Mouse (Mus musculus) A20 (cell line): ENCODE measurements at regions not wholly inside any gene's neighbourhood (a gene's known extent, or its start where the extent isn't known, plus 50 kb on each side); places are given as distances from the start of the nearest gene placed in this dataset.
"Not testable (repeated sequence)": the region's sequence is repeated elsewhere in the genome, so short reads cannot be mapped to it uniquely, and the experiment has no call there.

Experiments used
- DNase-seq: peaks from one replicate; pipeline ENCODE4 v3.0.0-alpha.2; 2011; ENCODE audit warnings: low read depth, low spot score

GRCm38 (mm10) chrX:135112109-135112508 lies 65.3 kb downstream of the Gm15023 start:
- not testable (repeated sequence) for DNase-seq

DNA sequence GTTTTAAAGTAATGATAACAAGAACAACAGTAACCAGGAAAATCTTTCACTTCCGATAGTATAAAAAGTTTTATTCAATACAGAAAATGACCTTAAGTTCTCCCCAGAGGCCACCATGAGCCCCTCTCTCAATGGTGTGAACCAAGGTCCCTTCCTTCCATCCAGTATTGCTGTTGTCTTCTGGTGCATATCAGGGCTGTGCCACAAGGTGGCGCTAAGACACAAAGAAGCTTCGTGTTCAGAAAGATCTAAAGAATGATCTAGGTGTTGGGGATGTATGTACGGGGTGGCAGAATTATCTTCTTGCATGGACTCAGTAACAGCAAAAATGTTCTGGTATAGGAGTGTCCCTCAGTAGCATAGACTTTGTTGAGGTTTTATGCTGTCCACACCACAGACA lies 66.6 kb downstream of the Gm15023 start:
- peak; percentile 41 for DNase-seq

- no peak for DNase-seq
Measured at GRCm38 (mm10) chrX:135101594-135101993, 75.8 kb downstream of the Gm15023 start.

- DNase-seq = no peak
Measured at GRCm38 (mm10) chrX:135098101-135098500, 79.3 kb downstream of the Gm15023 start.

GRCm38 (mm10) chrX:135096206-135096605 lies 81.2 kb downstream of the Gm15023 start:
- no peak for DNase-seq

- peak; percentile 15 for DNase-seq
Measured at GRCm38 (mm10) chrX:135091074-135091473, 82.1 kb upstream of the Zmat1 start.

- peak; percentile 3 for DNase-seq
Measured at GRCm38 (mm10) chrX:135087068-135087579, 78.1 kb upstream of the Zmat1 start.

GRCm38 (mm10) chrX:135086564-135086963 lies 77.6 kb upstream of the Zmat1 start:
- DNase-seq = not testable (repeated sequence)

GRCm38 (mm10) chrX:135085770-135086553 lies 77.0 kb upstream of the Zmat1 start:
- DNase-seq = not testable (repeated sequence)

- no peak for DNase-seq
Measured at GRCm38 (mm10) chrX:135080380-135081158, 71.6 kb upstream of the Zmat1 start.

GRCm38 (mm10) chrX:135079388-135079787 lies 70.4 kb upstream of the Zmat1 start:
- no peak for DNase-seq

- no peak for DNase-seq
Measured at GRCm38 (mm10) chrX:135075903-135076302, 66.9 kb upstream of the Zmat1 start.

DNA sequence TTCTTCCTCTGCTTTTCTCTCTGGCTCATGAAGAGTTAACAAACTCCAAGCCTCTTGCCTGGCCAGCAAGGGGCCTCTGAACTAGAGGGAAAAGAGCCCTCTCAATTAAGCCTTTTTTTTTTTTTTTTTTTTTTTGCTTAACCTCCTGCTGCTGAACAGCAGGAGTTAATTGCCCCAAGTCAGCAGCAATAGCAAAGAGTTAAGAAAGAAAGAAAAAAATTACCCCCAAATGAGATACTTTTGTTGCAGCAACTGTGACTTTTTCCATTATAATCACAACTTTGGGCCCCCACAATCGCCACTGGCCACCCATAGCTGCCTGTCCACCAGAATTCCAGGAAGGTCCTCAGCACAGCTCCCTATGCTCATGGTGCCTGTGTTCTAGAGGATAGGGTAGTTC lies 60.4 kb upstream of the Zmat1 start:
- no peak for DNase-seq

DNA sequence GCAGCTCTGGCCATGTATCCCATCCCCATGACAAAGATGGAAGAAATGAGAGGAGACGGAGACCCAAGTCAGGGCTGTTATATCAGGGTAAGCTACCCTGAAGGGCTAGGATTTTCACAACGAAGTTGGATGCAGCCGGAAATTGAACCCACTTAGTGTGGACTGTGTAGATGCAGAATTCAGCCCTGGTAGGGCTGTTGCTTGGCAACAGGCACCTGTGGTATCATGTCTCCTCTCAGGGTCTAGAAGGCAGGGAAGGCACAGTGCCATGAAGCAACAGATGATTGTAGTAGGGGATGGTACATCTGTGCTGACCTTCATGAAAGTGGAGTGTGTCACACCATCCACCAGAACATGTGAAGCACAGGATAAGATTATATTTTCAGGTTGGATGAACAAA lies 51.2 kb upstream of the Zmat1 start:
- DNase-seq = no peak

DNA sequence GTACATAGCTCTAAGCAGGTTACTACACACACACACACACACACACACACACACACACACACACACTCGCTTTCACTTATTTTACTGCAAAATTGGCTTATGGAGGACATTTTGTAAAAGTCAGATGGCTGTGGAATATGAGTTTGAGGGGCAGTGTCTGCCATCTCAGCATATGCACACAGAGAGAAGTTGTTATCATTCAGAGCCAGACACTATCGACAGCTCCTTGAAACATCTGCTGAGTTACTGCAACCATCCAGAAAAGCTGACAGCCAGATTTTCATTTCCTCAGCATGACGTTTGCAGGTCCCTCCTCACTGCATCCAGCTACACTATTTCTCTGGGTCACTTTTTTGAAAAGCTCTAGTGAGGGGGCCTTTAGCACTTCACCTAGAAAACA lies 49.9 kb upstream of the Zmat1 start:
- DNase-seq = no peak
